Mouse (Mus musculus) right cerebral cortex, postnatal 36 days (tissue): ENCODE measurements around the gene Ermp1.
"Not testable (repeated sequence)": the region's sequence is repeated elsewhere in the genome, so short reads cannot be mapped to it uniquely, and the experiment has no call there.

Experiments used
- DNase-seq, 2 experiments: peaks; one replicate each; pipeline ENCODE4 v3.0.0; 2022; ENCODE audit warnings: low spot score in 2 of 2, mixed read lengths in 1 of 2

Gene Ermp1

DNA sequence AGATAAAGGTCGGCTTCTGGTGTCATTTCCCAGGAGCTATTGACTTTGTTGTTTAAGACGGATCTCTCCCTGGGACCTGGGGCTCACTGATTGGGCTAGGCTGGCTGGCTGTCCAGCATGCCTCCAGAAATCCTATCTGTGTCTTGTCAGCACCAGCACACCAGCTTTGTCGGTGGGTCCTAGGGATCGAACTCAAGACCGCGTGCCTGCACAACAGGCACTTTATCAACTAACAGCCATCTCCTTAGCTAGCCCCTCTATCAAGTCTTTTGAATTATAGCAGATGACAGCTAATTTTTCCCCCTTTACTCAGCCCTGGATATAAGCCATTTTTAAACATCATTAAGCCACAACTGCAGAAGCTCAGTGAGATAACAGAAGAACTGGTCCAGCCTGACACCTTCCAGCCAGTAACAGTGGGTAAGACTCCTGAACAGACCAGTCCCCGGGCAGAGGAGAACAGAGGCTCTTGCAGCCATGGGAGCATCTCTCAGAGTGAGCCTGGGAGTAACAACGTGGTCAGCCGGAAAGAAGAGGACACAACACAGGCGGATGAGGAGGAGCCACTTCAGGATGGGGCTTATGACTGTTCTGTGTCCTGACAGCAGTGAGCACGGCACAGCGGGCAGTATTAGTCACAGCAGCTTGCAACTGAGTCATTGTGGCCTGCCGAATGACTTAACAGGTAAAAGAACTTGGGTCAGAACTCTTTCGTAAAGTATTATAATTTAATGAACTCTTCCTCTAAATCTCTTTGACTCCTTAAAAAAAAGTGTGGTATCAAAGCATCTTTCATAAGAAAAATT, 44.5 kb downstream of the Ermp1 start:
- no peak for DNase-seq

DNA sequence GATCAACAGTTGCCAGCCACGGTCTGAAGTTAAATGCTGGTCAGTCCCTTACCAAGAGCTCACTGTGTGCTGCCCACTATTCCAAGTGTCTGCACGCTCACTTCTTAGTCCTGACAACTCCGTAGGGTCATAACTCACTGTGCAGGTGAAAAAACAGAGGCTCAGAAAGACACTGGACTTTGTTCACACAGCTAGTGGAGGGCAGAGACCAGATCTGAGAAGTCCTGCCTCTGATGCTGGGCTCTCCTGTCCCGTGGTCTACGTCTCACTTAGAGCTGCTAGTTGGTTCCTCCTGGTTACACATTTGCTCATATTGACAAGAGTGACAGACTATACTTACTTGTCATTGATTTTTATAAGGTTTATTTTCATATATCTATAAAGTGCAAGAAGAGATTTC, 49.2 kb downstream of the Ermp1 start:
- DNase-seq, result no peak

DNA sequence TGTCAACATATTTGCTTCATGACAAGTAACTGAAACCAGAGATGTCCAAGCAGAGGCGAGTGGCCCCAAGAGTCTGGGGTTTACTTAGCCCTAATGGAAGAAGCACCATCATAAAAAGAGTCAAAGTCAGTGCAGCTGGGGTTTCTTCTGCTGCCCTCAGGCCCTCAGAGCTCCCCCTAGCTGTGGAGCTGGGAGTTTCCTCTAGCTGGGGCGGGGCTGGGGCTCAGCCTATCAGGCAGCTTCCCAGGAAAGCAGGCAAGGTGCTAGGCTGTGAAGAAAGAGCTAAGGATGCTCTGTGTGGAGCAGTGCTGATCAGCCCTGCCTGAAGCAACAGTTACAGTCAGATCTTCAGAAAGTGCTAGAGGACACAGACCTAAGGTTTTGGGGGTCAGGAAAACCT, 51.2 kb downstream of the Ermp1 start:
- DNase-seq, result no peak

DNA sequence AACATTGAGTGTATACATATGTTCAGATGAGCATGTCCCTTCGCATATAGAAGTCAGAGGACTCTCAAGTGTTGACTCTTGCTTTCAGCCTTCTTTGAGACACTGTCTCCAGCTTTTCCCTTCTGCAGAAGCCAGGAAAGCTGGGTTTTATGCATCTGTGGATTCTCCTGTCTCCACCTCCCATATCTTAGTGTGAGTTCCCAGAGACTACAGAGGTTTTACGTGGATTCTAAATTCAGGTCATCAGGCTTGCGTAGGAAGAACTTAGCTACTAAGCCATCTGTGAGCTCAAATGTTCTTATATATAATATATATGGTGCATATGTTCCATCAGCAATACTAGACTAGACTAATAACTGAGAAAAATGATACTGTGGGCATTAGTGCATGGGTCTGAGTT, 51.9 kb downstream of the Ermp1 start:
- no peak for DNase-seq

DNA sequence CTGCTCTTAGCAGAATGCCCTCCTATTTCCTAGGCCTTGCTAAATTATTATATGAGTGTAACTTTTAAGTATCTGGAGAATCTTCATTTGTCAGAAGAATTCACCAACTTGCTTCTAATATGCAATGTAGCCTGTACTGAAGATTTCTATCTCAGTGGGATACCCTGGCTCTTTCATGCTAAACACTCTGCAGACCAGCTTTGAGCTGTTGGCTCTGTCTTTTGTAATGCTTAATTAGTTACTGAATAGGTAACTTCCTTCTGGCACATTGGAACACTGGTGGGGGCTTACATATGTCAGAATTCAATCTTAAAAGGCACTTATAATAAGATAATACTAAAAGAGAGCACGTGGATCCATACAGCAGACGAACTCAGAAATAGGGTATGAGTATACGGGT, 54.4 kb downstream of the Ermp1 start:
- DNase-seq, result not testable (repeated sequence)

DNA sequence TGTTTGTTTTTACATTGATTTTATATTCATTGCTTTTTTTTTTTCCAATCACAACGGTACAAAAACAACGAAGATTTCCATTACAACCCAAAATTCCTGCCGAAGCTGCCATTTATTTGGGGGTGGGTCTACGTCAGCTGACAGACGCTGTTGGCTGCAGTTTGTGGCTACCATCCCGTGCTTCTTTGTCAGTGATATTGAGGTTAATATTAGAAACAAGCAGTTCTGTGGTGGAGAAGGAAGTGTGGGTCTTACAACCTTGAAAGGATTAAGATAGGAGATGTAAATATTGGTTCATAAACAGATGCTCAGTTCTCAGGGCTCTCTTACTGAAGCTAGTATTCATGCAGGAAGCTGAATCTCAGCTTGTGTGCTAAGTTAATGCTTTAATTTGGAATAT, 64.5 kb downstream of the Ermp1 start:
- no peak for DNase-seq

DNA sequence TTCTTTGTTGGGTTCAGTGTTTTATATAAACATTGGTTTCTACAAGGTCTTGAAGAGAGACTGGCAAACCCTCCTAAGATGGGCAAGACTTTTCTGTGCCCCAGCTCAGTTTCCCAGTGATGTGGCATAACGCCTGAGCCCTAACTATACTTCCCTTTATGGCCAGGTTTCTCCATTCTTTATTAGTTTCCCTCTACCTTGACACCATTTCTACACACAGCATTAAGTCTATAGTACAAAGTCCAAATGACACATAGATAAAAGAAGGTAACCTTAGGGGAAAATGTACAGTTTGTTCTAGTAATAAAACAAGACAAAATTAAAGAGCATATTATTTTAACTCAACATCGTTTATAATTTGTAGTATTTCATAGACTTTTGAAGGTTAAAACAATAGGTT, 65.8 kb downstream of the Ermp1 start:
- DNase-seq, result no peak

DNA sequence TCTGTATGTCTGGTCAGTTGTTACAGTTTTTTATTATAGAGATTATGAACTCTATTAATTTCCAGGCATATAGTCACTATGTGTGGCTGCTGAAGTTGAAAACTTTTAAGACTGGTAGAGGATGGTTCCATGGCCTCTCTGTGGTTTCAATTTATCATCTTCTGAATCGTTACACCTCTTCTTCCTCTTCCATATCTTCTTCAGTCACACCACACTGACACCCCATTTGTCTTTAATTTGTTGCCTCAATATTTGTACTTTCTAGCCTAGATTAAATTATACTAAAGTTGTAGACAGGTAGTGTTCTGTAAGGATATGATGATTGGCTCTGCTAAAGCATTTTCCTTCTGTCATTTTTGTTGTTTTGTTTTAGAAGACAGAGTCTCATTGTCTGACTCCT, 81.7 kb downstream of the Ermp1 start:
- DNase-seq, result no peak

DNA sequence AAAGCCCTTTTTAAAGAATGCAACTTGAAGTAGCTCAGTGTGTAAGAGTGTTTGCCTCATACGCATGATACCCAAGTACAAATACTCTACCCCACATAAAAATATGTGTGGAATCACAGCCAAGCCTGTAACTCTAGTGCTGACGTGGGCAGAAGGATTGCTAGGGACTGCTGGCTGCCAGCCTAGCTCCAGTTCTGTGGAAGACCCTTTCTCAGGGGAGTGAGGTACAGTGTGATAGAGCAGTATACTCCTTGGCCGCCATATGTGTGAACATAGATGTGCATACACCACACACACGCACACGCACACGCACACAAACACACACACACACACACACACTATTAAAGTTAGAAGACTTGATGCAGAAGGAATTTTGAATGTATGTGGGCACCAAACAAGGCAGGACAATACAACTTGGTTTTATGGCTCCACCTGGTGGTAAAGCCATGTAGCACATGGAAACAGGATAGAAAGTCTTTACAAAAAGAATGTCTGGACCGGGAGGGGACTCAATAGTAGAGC, 84.9 kb downstream of the Ermp1 start:
- DNase-seq, result peak; percentile 14 to 37

DNA sequence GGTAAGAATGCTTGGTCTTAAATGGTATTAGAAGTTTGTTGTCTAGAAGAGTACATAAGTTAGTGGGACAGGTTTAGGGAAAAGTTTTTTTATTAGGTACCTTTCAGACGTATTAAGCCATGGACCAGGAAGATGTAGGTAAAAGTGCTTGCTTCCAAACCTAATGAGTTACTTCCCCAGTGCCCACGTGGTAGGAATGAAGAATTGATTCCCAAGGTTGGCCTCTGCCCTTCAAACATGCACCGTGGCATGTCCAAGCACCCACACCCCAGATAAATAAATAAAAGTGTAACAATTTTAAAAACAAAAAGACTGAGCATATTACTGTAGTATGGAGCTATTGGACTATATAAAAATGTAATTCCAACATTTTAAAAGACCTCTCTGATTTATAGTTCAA, 85.6 kb downstream of the Ermp1 start:
- DNase-seq, result no peak

DNA sequence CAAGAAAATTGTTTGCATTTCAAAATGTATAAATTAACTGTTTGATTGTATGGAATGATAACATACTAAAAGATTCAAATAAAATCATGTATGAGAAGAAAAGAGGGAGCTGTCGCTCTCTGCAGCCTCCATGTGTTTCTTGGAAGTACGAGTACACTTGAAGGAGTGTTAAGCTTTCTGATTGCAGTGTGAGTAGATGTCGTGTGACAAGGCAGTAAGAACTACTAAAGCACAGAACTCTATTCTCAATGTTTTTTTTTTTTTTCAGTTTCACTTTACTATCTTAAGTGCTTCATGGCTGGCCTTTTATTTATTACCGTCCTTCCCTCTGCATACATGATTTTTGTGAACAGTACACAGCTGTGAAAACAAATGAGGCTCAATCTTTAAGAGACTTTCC, 86.0 kb downstream of the Ermp1 start:
- DNase-seq, result no peak
